Comparison of ENCODE assay signal across 8 mouse cellular contexts in genomic region chr10:58446384-58447279, GRCm38 (mm10). TPM values are rescaled to one million over a fixed set of nuclear protein-coding genes. Genes with fewer than 3 reads are reported as not detected.
A peak's percentile ranks its signal among the peaks of the same experiment; 100 is the strongest.
DNase-seq lines count a peak whose midpoint lies in the region; ATAC-seq and TF ChIP-seq lines count a peak whose summit lies in the region.

Gene Ranbp2 (plus strand): TSS chr10:58446920.

- peak; percentile 85 for ATAC-seq in common myeloid progenitor, adult 5-6 weeks (replicated peaks; ENCODE audit: low read depth, poor library complexity, severe bottlenecking)
- ATAC-seq in hindbrain, postnatal 0 days, result peak; percentile 99
- ATAC-seq in megakaryocyte, adult 5-6 weeks (ENCODE audit: poor library complexity, severe bottlenecking), result peak; percentile 86

- no peaks in the 10 kb centered on the region for H3K27me3 ChIP-seq in hindbrain, postnatal 0 days (ENCODE audit: insufficient read depth, low read length)

- H3K4me3 ChIP-seq in gastrocnemius, adult 2 months, result peak within 1 kb of the TSS; percentile 93
- H3K4me3 ChIP-seq in hindbrain, postnatal 0 days (ENCODE audit: low read length), result peak within 1 kb of the TSS; percentile 88
- peak within 1 kb of the TSS; percentile 93 for H3K4me3 ChIP-seq in left cerebral cortex, adult 2 months

- intact Hi-C loops in gastrocnemius, adult 2 months (cut with DNase I), result loop anchor here (1.0 to 5.0 kb wide), 3 partner anchors 39 to 87 kb away; partner anchors contain the start of gene Ccdc138
- intact Hi-C loops in left cerebral cortex, adult 2 months (cut with DNase I), result loop anchor here (1.0 to 5.0 kb wide), 4 partner anchors 44 to 86 kb away; no protein-coding TSS in a partner anchor

- H3K9ac ChIP-seq in hindbrain, postnatal 0 days (replicated peaks; ENCODE audit: low read length), result peak within 1 kb of the TSS; percentile 95

- H3K27ac ChIP-seq in gastrocnemius, adult 2 months, result peak within 1 kb of the TSS; percentile 94
- peak within 1 kb of the TSS; percentile 96 for H3K27ac ChIP-seq in hindbrain, postnatal 0 days
- peak within 1 kb of the TSS; percentile 97 for H3K27ac ChIP-seq in left cerebral cortex, adult 2 months

- peak within 1 kb of the TSS; percentile 86 for H3K4me2 ChIP-seq in hindbrain, postnatal 0 days (ENCODE audit: low read depth, low read length)

- DNase-seq in ZHBTc4 (ENCODE audit: low read depth, low spot score), result peak; percentile 99
- peak; percentile 99 for DNase-seq in gastrocnemius, adult 2 months
- DNase-seq in hindbrain, postnatal 0 days (ENCODE audit: low spot score), result peak; percentile 100
- DNase-seq in left cerebral cortex, adult 2 months (ENCODE audit: extremely low spot score in 1 of 2, low spot score in 2 of 2), result peak; percentile 99 to 100
- DNase-seq in right cerebral cortex, adult 2 months (ENCODE audit: low spot score in 2 of 2), result peak; percentile 98 to 99
- peak; percentile 99 for DNase-seq in urinary bladder, postnatal 14 days (ENCODE audit: low spot score)

- peaks cover 5% of the 10 kb centered on the region; the same call in 1 of the 2 replicates for H3K4me1 ChIP-seq in hindbrain, postnatal 0 days (ENCODE audit: insufficient read depth, low read length)

- TF ChIP-seq CTCF in gastrocnemius, adult 2 months (IDR thresholded peaks at IDR 0.05), result peak; percentile 29; the same call in 1 of the 2 replicates
- no peak for TF ChIP-seq CTCF in hindbrain, postnatal 0 days (IDR thresholded peaks at IDR 0.05; ENCODE audit: low read depth)
- no peak for TF ChIP-seq CTCF in left cerebral cortex, adult 2 months (IDR thresholded peaks at IDR 0.05)

- no peaks in the 10 kb centered on the region for H3K36me3 ChIP-seq in hindbrain, postnatal 0 days (ENCODE audit: insufficient read depth, low read length)

- H3K9me3 ChIP-seq in hindbrain, postnatal 0 days (ENCODE audit: low read length), result no peaks in the 10 kb centered on the region

- WGBS in hindbrain, postnatal 0 days, result 2% methylated on average over 84 of the region's 91 CpGs

RNA-seq across cellular contexts. Expression of gene Ranbp2, which starts in this region (rescaled TPM):
- 277 and 282 TPM in 2 replicates for total RNA-seq in common myeloid progenitor, adult 5-6 weeks (2017)
- total RNA-seq in gastrocnemius, adult 2 months (2021), result 10 to 100 TPM; 48.5 to 48.9 TPM
- 32.1 and 32.6 TPM in 2 replicates for total RNA-seq in hindbrain, postnatal 0 days (2014; rRNA removed)
- 12.9 and 13.5 TPM in 2 replicates for polyA plus RNA-seq in hindbrain, postnatal 0 days (2015; fragmentation: Nextera tagmentation; extraction: Ambion mirVana)
- total RNA-seq in left cerebral cortex, adult 2 months (2021), result 10 to 100 TPM; 92.3 to 96.3 TPM
- total RNA-seq in megakaryocyte, adult 5-6 weeks (2015), result 67.2 and 73.3 TPM in 2 replicates
- 94.2 and 106 TPM in 2 replicates for total RNA-seq in megakaryocyte, adult 5-6 weeks (2017)

Comparison
In these comparisons a context has a peak if more than half of its experiments do, and no peak if none do; other contexts are left out.
1. Peak in every context shown above with its lines: DNase-seq, ATAC-seq, H3K4me3 ChIP-seq and H3K27ac ChIP-seq.